ENCODE assay signal across 15 mouse cellular contexts in genomic region chr9:70666811-70667210, GRCm38 (mm10). TPM values are rescaled to one million over a fixed set of nuclear protein-coding genes. Genes with fewer than 3 reads are reported as not detected.
DNase-seq lines count a peak whose midpoint lies in the region; ATAC-seq and TF ChIP-seq lines count a peak whose summit lies in the region.
"Had no signal": no experiment of that assay in that cellular context is flagged by ENCODE, and none has a peak within 500 bp of the region (broad histone marks: within the 10 kb centered on the region; RNA-seq: fewer than 3 reads in every experiment).

No protein-coding gene starts in this region.

- no peak overlapping the region for H3K4me2 ChIP-seq in kidney, embryonic 16.5 days (replicated peaks; ENCODE audit: low read depth, low read length)
- H3K4me2 ChIP-seq: forebrain, embryonic 13.5 days; heart, embryonic 15.5 days; hindbrain, embryonic 14.5 days; neural tube, embryonic 13.5 days had no signal

- no peak for TF ChIP-seq EP300 in MEL (IDR thresholded peaks at IDR 0.05; ENCODE audit: low read depth in 1 of 2, low read length in 2 of 2)

- no peak for TF ChIP-seq CTCF in MEL (IDR thresholded peaks at IDR 0.05 in 2 of 3, conservative IDR thresholded peaks at IDR 0.05 in 1 of 3; ENCODE audit: control insufficient read depth in 1 of 3, insufficient read depth in 1 of 3, low read depth in 2 of 3, low read length in 3 of 3, poor library complexity in 1 of 3, severe bottlenecking in 1 of 3)

- ATAC-seq in kidney, embryonic 16.5 days (ENCODE audit: low FRiP score, low TSS enrichment): no peak
- ATAC-seq: forebrain, embryonic 13.5 days had no signal

- H3K4me3 ChIP-seq in kidney, embryonic 16.5 days (ENCODE audit: low read length): no peak overlapping the region
- H3K4me3 ChIP-seq in MEL (ENCODE audit: control insufficient read depth in 1 of 2, insufficient read depth in 1 of 2, low read depth in 2 of 2, low read length in 2 of 2): no peak overlapping the region
- H3K4me3 ChIP-seq: forebrain, embryonic 13.5 days; gastrocnemius, adult 2 months; heart, embryonic 15.5 days; neural tube, embryonic 13.5 days had no signal

- WGBS in kidney, embryonic 16.5 days: 68% methylated on average over 7 of the region's 7 CpGs

- no peak for TF ChIP-seq RAD21 in MEL (IDR thresholded peaks at IDR 0.05; ENCODE audit: low read depth, low read length)

- no peak overlapping the region for H3K27ac ChIP-seq in kidney, embryonic 16.5 days (ENCODE audit: low read length)
- no peak overlapping the region for H3K27ac ChIP-seq in MEL (ENCODE audit: control insufficient read depth, low read depth, low read length)
- H3K27ac ChIP-seq: forebrain, embryonic 13.5 days; gastrocnemius, adult 2 months; heart, embryonic 15.5 days; hindbrain, embryonic 14.5 days; macrophage; neural tube, embryonic 13.5 days had no signal

- H3K36me3 ChIP-seq in kidney, embryonic 16.5 days (ENCODE audit: insufficient read depth, low read length): no peaks in the 10 kb centered on the region
- peaks cover 0 to 18% of the 10 kb centered on the region in 2 experiments; a peak in 2 of 4 replicates for H3K36me3 ChIP-seq in MEL (ENCODE audit: control insufficient read depth in 1 of 2, insufficient read depth in 2 of 2, low read length in 2 of 2)
- H3K36me3 ChIP-seq: heart, embryonic 15.5 days; neural tube, embryonic 13.5 days had no signal

- peak; percentile 11 for DNase-seq in adrenal gland, postnatal 14 days
- no peak for DNase-seq in adrenal gland, postnatal 10 days
- peak; percentile 15 for DNase-seq in kidney, adult 18-20 months
- DNase-seq in MEL (ENCODE audit: low read depth, low spot score): no peak
- peak; percentile 50 to 58 for DNase-seq in kidney, postnatal 25 days
- DNase-seq in embryo, embryonic 10.5 days (ENCODE audit: low spot score): no peak
- no peak for DNase-seq in gastrocnemius, adult 18-20 months (ENCODE audit: low spot score)
- DNase-seq: gastrocnemius, adult 2 months; thymus, postnatal 14 days had no signal

- no peak for TF ChIP-seq POLR2A in MEL (IDR thresholded peaks at IDR 0.05; ENCODE audit: control insufficient read depth in 1 of 2, insufficient read depth in 1 of 2, low read depth in 1 of 2, low read length in 2 of 2, poor library complexity in 1 of 2)

- H3K9me3 ChIP-seq in kidney, embryonic 16.5 days (ENCODE audit: low read length): no peaks in the 10 kb centered on the region; the same call in 1 of the 2 replicates
- no peaks in the 10 kb centered on the region for H3K9me3 ChIP-seq in MEL (replicated peaks; ENCODE audit: insufficient read depth, low read length)
- H3K9me3 ChIP-seq: forebrain, embryonic 13.5 days; heart, embryonic 15.5 days had no signal

- H3K4me1 ChIP-seq in kidney, embryonic 16.5 days (ENCODE audit: insufficient read depth, low read length): no peaks in the 10 kb centered on the region
- H3K4me1 ChIP-seq in MEL (ENCODE audit: control insufficient read depth in 1 of 2, insufficient read depth in 2 of 2, low read length in 2 of 2): peaks cover 12 to 24% of the 10 kb centered on the region in 2 experiments
- H3K4me1 ChIP-seq: forebrain, embryonic 13.5 days; neural tube, embryonic 13.5 days had no signal

- H3K79me2 ChIP-seq in MEL (ENCODE audit: control insufficient read depth, insufficient read depth, low read length, poor library complexity): no peaks in the 10 kb centered on the region

- H3K9ac ChIP-seq in kidney, embryonic 16.5 days (replicated peaks; ENCODE audit: low read length): no peak overlapping the region
- no peak overlapping the region for H3K9ac ChIP-seq in MEL (ENCODE audit: control insufficient read depth, low read depth, low read length, poor library complexity, severe bottlenecking)
- H3K9ac ChIP-seq: forebrain, embryonic 13.5 days; heart, embryonic 15.5 days; hindbrain, embryonic 14.5 days; neural tube, embryonic 13.5 days had no signal

- H3K27me3 ChIP-seq in kidney, embryonic 16.5 days (ENCODE audit: insufficient read depth, low read length): no peaks in the 10 kb centered on the region
- H3K27me3 ChIP-seq in MEL (ENCODE audit: control insufficient read depth in 1 of 2, insufficient read depth in 2 of 2, low read length in 2 of 2): no peaks in the 10 kb centered on the region
- H3K27me3 ChIP-seq: forebrain, embryonic 13.5 days; heart, embryonic 15.5 days; neural tube, embryonic 13.5 days had no signal

TF ChIP-seq in MEL, 35 proteins besides CTCF, POLR2A, EP300 and RAD21:
- peak; percentile 84 for TF ChIP-seq TBP (IDR thresholded peaks at IDR 0.05; ENCODE audit: low read depth, low read length)
- no peak for TF ChIP-seq RCOR1 (IDR thresholded peaks at IDR 0.05; ENCODE audit: low read depth, low read length)

RNA-seq across cellular contexts. Expression of gene Mindy2, which starts 9.8 kb away (rescaled TPM):
- total RNA-seq in adrenal gland, postnatal 14 days (2021): 19.5 and 20.8 TPM in 2 replicates
- 10 to 100 TPM; 17.5 to 21.2 TPM for total RNA-seq in adrenal gland, postnatal 10 days (2021)
- 8.8 and 10.3 TPM in 2 replicates for polyA plus RNA-seq in kidney, embryonic 16.5 days (2015; fragmentation: Nextera tagmentation; extraction: Ambion mirVana)
- total RNA-seq in MEL (2012; rRNA removed): 6.3 and 7.8 TPM in 2 replicates
- polyA plus RNA-seq in MEL (2012; ENCODE audit: insufficient read depth in 1 of 2, insufficient read length in 2 of 2, low read depth in 1 of 2, low replicate concordance in 2 of 2, missing spikeins in 1 of 2): 1 to 10 TPM in 1 of 2 experiments, not detected in 1; 6.8 TPM
- total RNA-seq in gastrocnemius, adult 18-20 months (2021): 10 to 100 TPM; 12.5 to 13.9 TPM

RNA-seq across cellular contexts. Expression of gene Gm10642, which starts 10.8 kb away (rescaled TPM):
- 0.48 and 1.1 TPM in 2 replicates for total RNA-seq in adrenal gland, postnatal 14 days (2021)
- 1 to 10 TPM in 1 of 2 experiments, under 1 TPM in 1; 0.60 to 1.1 TPM for total RNA-seq in adrenal gland, postnatal 10 days (2021)
- 0.17 and 0.36 TPM in 2 replicates for polyA plus RNA-seq in kidney, embryonic 16.5 days (2015; fragmentation: Nextera tagmentation; extraction: Ambion mirVana)
- total RNA-seq in MEL (2012; rRNA removed): 1.3 and 2.0 TPM in 2 replicates
- polyA plus RNA-seq in MEL (2012; ENCODE audit: insufficient read depth in 1 of 2, insufficient read length in 2 of 2, low read depth in 1 of 2, low replicate concordance in 2 of 2, missing spikeins in 1 of 2): 1 to 10 TPM in 1 of 2 experiments, not detected in 1; 1.3 TPM
- total RNA-seq in gastrocnemius, adult 18-20 months (2021): not detected

RNA-seq across cellular contexts. Expression of gene Adam10, which starts 12.0 kb away (rescaled TPM):
- total RNA-seq in adrenal gland, postnatal 14 days (2021): 56.0 and 59.9 TPM in 2 replicates
- total RNA-seq in adrenal gland, postnatal 10 days (2021): 10 to 100 TPM; 54.1 to 59.2 TPM
- 88.7 and 90.1 TPM in 2 replicates for polyA plus RNA-seq in kidney, embryonic 16.5 days (2015; fragmentation: Nextera tagmentation; extraction: Ambion mirVana)
- 20.3 and 23.1 TPM in 2 replicates for total RNA-seq in MEL (2012; rRNA removed)
- 100 to 1,000 TPM in 1 of 2 experiments, 10 to 100 TPM in 1; 52.0 to 127 TPM for polyA plus RNA-seq in MEL (2012; ENCODE audit: insufficient read depth in 1 of 2, insufficient read length in 2 of 2, low read depth in 1 of 2, low replicate concordance in 2 of 2, missing spikeins in 1 of 2)
- 10 to 100 TPM; 13.9 to 15.7 TPM for total RNA-seq in gastrocnemius, adult 18-20 months (2021)

Comparison
In these comparisons a context has a peak if more than half of its experiments do, and no peak if none do; other contexts are left out.
1. DNase-seq: peak in adrenal gland, postnatal 14 days (single experiment), kidney, adult 18-20 months (single experiment) and kidney, postnatal 25 days (2 of 2); none in adrenal gland, postnatal 10 days (single experiment), MEL (single experiment), embryo, embryonic 10.5 days (single experiment) and gastrocnemius, adult 18-20 months (single experiment).